Mouse (Mus musculus): Measurements from ENCODE around the gene Upf2.

GRCm38 (mm10) chr2:5939911-5940310 lies 11.4 kb upstream of the Upf2 start:
- TF ChIP-seq POLR2A (IDR thresholded peaks at IDR 0.05; ENCODE audit: borderline replicate concordance, low read depth, low read length) (no peak), CTCF (IDR thresholded peaks at IDR 0.05; ENCODE audit: low read depth, low read length) (no peak)

All from bone marrow macrophage, adult 2 months (primary cell).